Mouse (Mus musculus): ENCODE data around the gene Ddx27. TPM values are rescaled to one million over a fixed set of nuclear protein-coding genes. Genes with fewer than 3 reads are reported as not detected.
A peak's percentile ranks its signal among the peaks of the same experiment; 100 is the strongest.

The Ddx27 gene
- polyA plus RNA-seq, 1 experiment from 2014 or later, result 43.6 TPM

DNA sequence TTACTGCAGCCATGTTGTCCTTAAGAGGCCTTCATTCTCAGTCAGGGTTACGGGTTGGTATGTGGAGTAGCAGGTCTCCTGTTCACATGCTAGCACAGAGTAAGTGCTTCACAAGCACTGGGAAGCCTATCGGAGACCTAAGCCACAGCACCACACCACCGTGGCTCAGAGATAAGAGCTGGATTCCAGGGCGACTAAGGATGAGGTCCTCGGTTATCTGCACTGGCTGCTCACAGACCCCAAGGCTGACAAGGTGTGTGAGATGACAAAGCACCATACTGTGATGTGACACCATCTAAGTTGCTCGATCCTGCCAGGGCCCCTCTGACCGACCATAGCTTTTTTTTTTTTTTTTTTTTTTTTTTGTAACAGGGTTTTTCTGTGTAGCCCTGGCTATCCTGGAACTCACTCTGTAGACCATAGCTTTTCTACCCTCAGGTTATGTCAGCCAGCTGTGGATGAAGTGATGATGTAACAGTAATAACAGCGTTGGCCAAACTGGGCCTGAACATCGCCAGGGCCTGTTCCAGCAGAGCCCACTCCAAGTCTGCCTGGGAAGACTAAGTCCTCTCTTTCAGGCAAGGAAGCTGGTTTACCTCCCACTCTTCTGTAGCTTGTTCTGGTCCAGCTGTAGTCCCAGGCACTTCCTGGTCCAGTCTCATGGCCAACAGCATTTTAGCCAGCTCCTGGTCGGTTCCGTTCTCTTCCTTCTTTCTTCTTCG lies 28.6 kb downstream of the Ddx27 start:
- no peaks in the 10 kb centered on the region for H3K27me3 ChIP-seq (ENCODE audit: control insufficient read depth, insufficient read depth, low read depth, low read length)
- H3K9ac ChIP-seq (ENCODE audit: low read length), result no peak overlapping the region
- no peaks in the 10 kb centered on the region for H3K9me3 ChIP-seq (ENCODE audit: control insufficient read depth, low read length)
- no peak; the same call in 1 of the 2 replicates for ATAC-seq (ENCODE audit: low read depth)
- no peak overlapping the region for H3K27ac ChIP-seq (ENCODE audit: low read length)
- H3K4me3 ChIP-seq (ENCODE audit: low read length), result no peak overlapping the region
- peaks cover 42% of the 10 kb centered on the region for H3K36me3 ChIP-seq (ENCODE audit: control insufficient read depth, insufficient read depth, low read length)
- 82% methylated on average over 12 of the region's 12 CpGs for WGBS
- H3K4me2 ChIP-seq (ENCODE audit: low read depth, low read length), result no peak overlapping the region
- H3K4me1 ChIP-seq (replicated peaks; ENCODE audit: control insufficient read depth, insufficient read depth, low read length), result no peaks in the 10 kb centered on the region

DNA sequence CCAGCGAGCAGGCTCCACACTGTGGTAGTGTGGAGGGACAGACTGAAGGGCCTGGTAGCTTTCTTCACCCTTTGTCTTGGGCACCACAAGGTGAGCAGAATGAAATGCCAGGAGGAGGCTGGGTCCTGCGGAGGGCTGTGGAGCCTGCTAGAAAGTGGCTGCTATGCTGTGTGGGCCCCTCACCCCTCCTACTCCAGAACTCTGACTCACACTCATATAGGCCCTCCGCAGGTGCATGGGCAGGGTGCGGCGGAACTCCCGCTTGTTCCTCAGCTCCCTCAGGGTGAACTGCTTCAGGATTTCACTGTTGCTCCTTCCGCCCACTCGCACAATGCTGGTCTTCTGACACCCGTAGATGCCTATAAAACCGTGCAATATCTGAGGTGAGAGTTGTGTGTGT lies 33.2 kb downstream of the Ddx27 start:
- peaks cover 32% of the 10 kb centered on the region for H3K36me3 ChIP-seq (ENCODE audit: control insufficient read depth, insufficient read depth, low read length)
- H3K4me3 ChIP-seq (ENCODE audit: low read length), result no peak overlapping the region
- no peak overlapping the region for H3K4me2 ChIP-seq (ENCODE audit: low read depth, low read length)
- H3K9ac ChIP-seq (ENCODE audit: low read length), result no peak overlapping the region
- no peak overlapping the region for H3K27ac ChIP-seq (ENCODE audit: low read length)
- no peaks in the 10 kb centered on the region for H3K4me1 ChIP-seq (replicated peaks; ENCODE audit: control insufficient read depth, insufficient read depth, low read length)
- no peaks in the 10 kb centered on the region for H3K9me3 ChIP-seq (ENCODE audit: control insufficient read depth, low read length)
- no peaks in the 10 kb centered on the region for H3K27me3 ChIP-seq (ENCODE audit: control insufficient read depth, insufficient read depth, low read depth, low read length)
- WGBS, result 93% methylated on average over 10 of the region's 10 CpGs
- no peak for ATAC-seq (ENCODE audit: low read depth)

GRCm38 (mm10) chr2:167048698-167049358 lies 33.8 kb downstream of the Ddx27 start:
- no peaks in the 10 kb centered on the region for H3K27me3 ChIP-seq (ENCODE audit: control insufficient read depth, insufficient read depth, low read depth, low read length)
- 82% methylated on average over 8 of the region's 8 CpGs for WGBS
- H3K9me3 ChIP-seq (ENCODE audit: control insufficient read depth, low read length), result no peaks in the 10 kb centered on the region
- H3K4me3 ChIP-seq (ENCODE audit: low read length), result no peak overlapping the region
- ATAC-seq (ENCODE audit: low read depth), result no peak
- H3K27ac ChIP-seq (ENCODE audit: low read length), result no peak overlapping the region
- H3K4me2 ChIP-seq (ENCODE audit: low read depth, low read length), result no peak overlapping the region
- H3K9ac ChIP-seq (ENCODE audit: low read length), result no peak overlapping the region
- no peaks in the 10 kb centered on the region for H3K4me1 ChIP-seq (replicated peaks; ENCODE audit: control insufficient read depth, insufficient read depth, low read length)
- H3K36me3 ChIP-seq (ENCODE audit: control insufficient read depth, insufficient read depth, low read length), result peaks cover 30% of the 10 kb centered on the region

DNA sequence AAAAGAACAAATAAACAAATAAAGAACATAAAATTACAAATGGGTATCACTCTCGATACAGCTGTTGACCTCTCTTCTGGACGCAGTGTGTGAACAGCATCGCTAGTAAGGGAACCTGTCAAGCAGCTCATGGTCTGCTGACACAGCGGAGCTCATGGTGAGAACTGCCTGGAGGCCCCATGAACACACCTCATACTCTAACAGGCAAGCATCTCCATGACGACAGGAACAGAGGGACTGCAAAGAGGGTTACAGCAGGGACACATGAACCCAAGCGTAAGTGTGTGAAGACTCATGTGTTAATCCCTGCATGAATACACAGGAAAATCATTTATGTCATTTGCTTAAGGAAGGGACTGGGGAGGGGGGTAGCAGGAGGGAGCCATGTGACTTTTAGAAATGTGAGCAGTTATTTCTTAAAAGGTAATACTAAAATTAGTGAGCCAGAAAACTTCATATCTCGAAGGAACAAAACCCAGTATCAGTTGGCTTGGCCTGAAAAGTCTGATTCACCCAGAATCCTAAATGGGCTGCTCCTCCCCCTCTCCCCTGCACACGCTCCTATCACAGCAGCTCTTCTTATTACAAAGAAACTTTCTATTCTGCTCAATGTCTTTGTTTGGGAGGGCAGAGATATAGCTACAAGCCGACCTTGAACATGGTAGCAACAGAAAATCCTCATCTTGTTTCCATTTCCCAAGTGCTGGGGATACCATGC lies 38.3 kb downstream of the Ddx27 start:
- no peak overlapping the region for H3K27ac ChIP-seq (ENCODE audit: low read length)
- H3K27me3 ChIP-seq (ENCODE audit: control insufficient read depth, insufficient read depth, low read depth, low read length), result no peaks in the 10 kb centered on the region
- no peaks in the 10 kb centered on the region for H3K9me3 ChIP-seq (ENCODE audit: control insufficient read depth, low read length)
- 68% methylated on average over 9 of the region's 9 CpGs for WGBS
- ATAC-seq (ENCODE audit: low read depth), result no peak
- no peak overlapping the region for H3K9ac ChIP-seq (ENCODE audit: low read length)
- H3K4me2 ChIP-seq (ENCODE audit: low read depth, low read length), result no peak overlapping the region
- peaks cover 8% of the 10 kb centered on the region for H3K4me1 ChIP-seq (replicated peaks; ENCODE audit: control insufficient read depth, insufficient read depth, low read length)
- H3K36me3 ChIP-seq (ENCODE audit: control insufficient read depth, insufficient read depth, low read length), result peaks cover 32% of the 10 kb centered on the region
- H3K4me3 ChIP-seq (ENCODE audit: low read length), result no peak overlapping the region

DNA sequence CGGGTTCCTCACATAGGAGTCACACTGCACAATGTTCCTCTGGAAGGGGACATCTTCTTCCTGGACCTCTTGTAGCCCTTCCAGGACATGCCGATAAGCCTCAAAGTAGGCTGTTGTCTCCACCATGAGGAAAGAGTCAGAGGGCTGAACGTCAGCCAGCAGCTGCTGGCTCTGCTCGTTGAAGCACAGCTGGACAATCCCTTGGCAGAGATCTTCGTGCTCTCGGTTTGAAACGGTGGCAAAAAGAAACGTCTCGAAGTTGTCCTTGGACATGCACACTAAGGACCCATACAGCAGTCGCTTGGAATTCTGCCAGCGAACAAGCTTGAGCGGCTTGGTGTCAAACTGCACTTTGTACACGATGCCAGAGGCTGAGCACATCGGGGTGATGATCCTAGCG lies 40.4 kb downstream of the Ddx27 start:
- peaks cover 21% of the 10 kb centered on the region; the same call in 1 of the 2 replicates for H3K36me3 ChIP-seq (ENCODE audit: control insufficient read depth, insufficient read depth, low read length)
- H3K4me3 ChIP-seq (ENCODE audit: low read length), result no peak overlapping the region
- H3K4me1 ChIP-seq (replicated peaks; ENCODE audit: control insufficient read depth, insufficient read depth, low read length), result peaks cover 16% of the 10 kb centered on the region
- WGBS, result 57% methylated on average over 15 of the region's 15 CpGs
- no peak overlapping the region for H3K4me2 ChIP-seq (ENCODE audit: low read depth, low read length)
- H3K9me3 ChIP-seq (ENCODE audit: control insufficient read depth, low read length), result no peaks in the 10 kb centered on the region
- peak; percentile 78 for ATAC-seq (ENCODE audit: low read depth)
- H3K9ac ChIP-seq (ENCODE audit: low read length), result no peak overlapping the region
- H3K27ac ChIP-seq (ENCODE audit: low read length), result no peak overlapping the region; the same call in 1 of the 2 replicates
- no peaks in the 10 kb centered on the region for H3K27me3 ChIP-seq (ENCODE audit: control insufficient read depth, insufficient read depth, low read depth, low read length)

GRCm38 (mm10) chr2:167056210-167056941 lies 41.4 kb downstream of the Ddx27 start:
- ATAC-seq (ENCODE audit: low read depth), result no peak
- WGBS, result 94% methylated on average over 15 of the region's 15 CpGs
- H3K4me3 ChIP-seq (ENCODE audit: low read length), result no peak overlapping the region
- no peak overlapping the region for H3K27ac ChIP-seq (ENCODE audit: low read length)
- H3K27me3 ChIP-seq (ENCODE audit: control insufficient read depth, insufficient read depth, low read depth, low read length), result no peaks in the 10 kb centered on the region
- peaks cover 24% of the 10 kb centered on the region for H3K4me1 ChIP-seq (replicated peaks; ENCODE audit: control insufficient read depth, insufficient read depth, low read length)
- no peak overlapping the region for H3K9ac ChIP-seq (ENCODE audit: low read length)
- H3K4me2 ChIP-seq (ENCODE audit: low read depth, low read length), result no peak overlapping the region
- peaks cover 21% of the 10 kb centered on the region; the same call in 1 of the 2 replicates for H3K36me3 ChIP-seq (ENCODE audit: control insufficient read depth, insufficient read depth, low read length)
- H3K9me3 ChIP-seq (ENCODE audit: control insufficient read depth, low read length), result no peaks in the 10 kb centered on the region

- peaks cover 29% of the 10 kb centered on the region for H3K4me1 ChIP-seq (replicated peaks; ENCODE audit: control insufficient read depth, insufficient read depth, low read length)
- no peak overlapping the region for H3K4me2 ChIP-seq (ENCODE audit: low read depth, low read length)
- WGBS, result 78% methylated on average over 5 of the region's 5 CpGs
- no peak overlapping the region for H3K27ac ChIP-seq (ENCODE audit: low read length)
- H3K4me3 ChIP-seq (ENCODE audit: low read length), result no peak overlapping the region
- H3K27me3 ChIP-seq (ENCODE audit: control insufficient read depth, insufficient read depth, low read depth, low read length), result no peaks in the 10 kb centered on the region
- no peak overlapping the region for H3K9ac ChIP-seq (ENCODE audit: low read length)
- ATAC-seq (ENCODE audit: low read depth), result no peak
- H3K36me3 ChIP-seq (ENCODE audit: control insufficient read depth, insufficient read depth, low read length), result peaks cover 21% of the 10 kb centered on the region; the same call in 1 of the 2 replicates
- no peaks in the 10 kb centered on the region for H3K9me3 ChIP-seq (ENCODE audit: control insufficient read depth, low read length)
Observed at GRCm38 (mm10) chr2:167056942-167057323, 41.9 kb downstream of the Ddx27 start.

GRCm38 (mm10) chr2:167058201-167058600 lies 43.2 kb downstream of the Ddx27 start:
- Histone ChIP-seq H3K4me2 (ENCODE audit: low read depth, low read length) (no peak overlapping the region), H3K4me3 (ENCODE audit: low read length) (no peak overlapping the region), H3K36me3 (ENCODE audit: control insufficient read depth, insufficient read depth, low read length) (peaks cover 19% of the 10 kb centered on the region; the same call in 1 of the 2 replicates), H3K9me3 (ENCODE audit: control insufficient read depth, low read length) (no peaks in the 10 kb centered on the region), H3K4me1 (replicated peaks; ENCODE audit: control insufficient read depth, insufficient read depth, low read length) (peaks cover 29% of the 10 kb centered on the region), H3K9ac (ENCODE audit: low read length) (no peak overlapping the region; the same call in 1 of the 2 replicates), H3K27me3 (ENCODE audit: control insufficient read depth, insufficient read depth, low read depth, low read length) (no peaks in the 10 kb centered on the region), H3K27ac (ENCODE audit: low read length) (no peak overlapping the region)
- WGBS, result 50% methylated on average over 3 of the region's 3 CpGs
- no peak for ATAC-seq (ENCODE audit: low read depth)
